ENCODE assay signal across 10 mouse cellular contexts in the genomic region with DNA sequence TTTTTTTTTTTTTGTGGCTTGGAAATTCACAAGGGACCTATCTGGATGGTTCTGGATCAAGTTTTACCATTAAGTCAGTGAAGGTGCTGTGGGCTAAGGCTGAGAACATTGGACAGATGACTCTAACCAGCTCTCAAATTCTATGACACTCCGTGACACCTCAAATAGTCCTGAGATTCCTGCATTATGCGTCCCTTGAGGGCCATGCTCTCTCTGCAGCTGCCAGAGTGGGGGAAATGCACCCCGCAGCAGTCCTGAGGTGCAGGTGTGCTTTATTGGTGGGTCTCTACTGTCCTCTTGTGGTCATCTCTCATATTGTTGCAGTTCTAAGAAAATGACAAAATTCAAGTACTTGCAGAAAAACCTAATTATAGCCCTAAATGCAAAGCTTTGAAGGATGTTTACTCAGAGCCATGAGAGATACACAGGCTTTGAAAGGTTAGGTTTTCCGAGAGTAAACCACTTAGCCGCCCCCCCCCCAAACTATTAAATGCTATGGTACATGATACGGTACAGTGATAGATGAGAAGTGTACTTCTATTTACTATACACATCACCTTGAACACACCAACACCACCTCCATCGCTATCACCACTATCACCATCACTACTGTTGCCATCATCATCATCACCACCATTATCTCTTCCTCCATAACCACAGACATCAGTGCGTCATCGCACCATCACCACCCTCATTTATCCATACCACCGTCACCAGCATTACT. TPM values are rescaled to one million over a fixed set of nuclear protein-coding genes. Genes with fewer than 3 reads are reported as not detected.
DNase-seq lines count a peak whose midpoint lies in the region; ATAC-seq and TF ChIP-seq lines count a peak whose summit lies in the region.
"Had no signal": no experiment of that assay in that cellular context is flagged by ENCODE, and none has a peak within 500 bp of the region (broad histone marks: within the 10 kb centered on the region; RNA-seq: fewer than 3 reads in every experiment).

No protein-coding gene starts in this region.

- H3K9me3 ChIP-seq in kidney, postnatal 0 days (replicated peaks; ENCODE audit: low read length): no peaks in the 10 kb centered on the region
- no peaks in the 10 kb centered on the region for H3K9me3 ChIP-seq in kidney, embryonic 16.5 days (ENCODE audit: low read length)
- H3K9me3 ChIP-seq in CH12.LX (replicated peaks; ENCODE audit: low read length): no peaks in the 10 kb centered on the region
- no peaks in the 10 kb centered on the region for H3K9me3 ChIP-seq in limb, embryonic 14.5 days (ENCODE audit: control insufficient read depth, low read length)
- H3K9me3 ChIP-seq: embryonic facial prominence, embryonic 12.5 days had no signal

- H3K27me3 ChIP-seq in kidney, postnatal 0 days (ENCODE audit: insufficient read depth, low read length): no peaks in the 10 kb centered on the region
- no peaks in the 10 kb centered on the region for H3K27me3 ChIP-seq in kidney, embryonic 16.5 days (ENCODE audit: insufficient read depth, low read length)
- H3K27me3 ChIP-seq in CH12.LX (replicated peaks): no peaks in the 10 kb centered on the region
- no peaks in the 10 kb centered on the region for H3K27me3 ChIP-seq in limb, embryonic 14.5 days (ENCODE audit: control insufficient read depth, insufficient read depth, low read length)
- H3K27me3 ChIP-seq: embryonic facial prominence, embryonic 12.5 days had no signal

- in situ Hi-C loops in CH12.LX (cut with MboI; ENCODE audit: low pct_ligation_motif_present, low pct_unique_long_range_greater_than_20kb, low sequenced_read_pairs): loop anchor here (25.0 kb wide), 1 partner anchor 450 kb away; no protein-coding TSS in a partner anchor

- no peak overlapping the region for H3K4me2 ChIP-seq in kidney, postnatal 0 days (ENCODE audit: low read length)
- H3K4me2 ChIP-seq in kidney, embryonic 16.5 days (replicated peaks; ENCODE audit: low read depth, low read length): no peak overlapping the region
- no peak overlapping the region for H3K4me2 ChIP-seq in CH12.LX (ENCODE audit: insufficient read depth, low read depth, poor library complexity, severe bottlenecking)
- no peak overlapping the region for H3K4me2 ChIP-seq in limb, embryonic 14.5 days (replicated peaks; ENCODE audit: low read depth, low read length, severe bottlenecking)
- H3K4me2 ChIP-seq: embryonic facial prominence, embryonic 12.5 days had no signal

- no peaks in the 10 kb centered on the region for H3K4me1 ChIP-seq in kidney, postnatal 0 days (replicated peaks; ENCODE audit: insufficient read depth, low read length)
- no peaks in the 10 kb centered on the region for H3K4me1 ChIP-seq in kidney, embryonic 16.5 days (ENCODE audit: insufficient read depth, low read length)
- peaks cover 3 to 8% of the 10 kb centered on the region in 2 experiments; a peak in 3 of 4 replicates for H3K4me1 ChIP-seq in CH12.LX (ENCODE audit: control insufficient read depth in 1 of 2, insufficient read depth in 2 of 2)
- H3K4me1 ChIP-seq in limb, embryonic 14.5 days (ENCODE audit: control insufficient read depth, insufficient read depth, low read length): no peaks in the 10 kb centered on the region
- H3K4me1 ChIP-seq: embryonic facial prominence, embryonic 12.5 days had no signal

- H3K36me3 ChIP-seq in kidney, postnatal 0 days (ENCODE audit: insufficient read depth, low read length): no peaks in the 10 kb centered on the region
- H3K36me3 ChIP-seq in kidney, embryonic 16.5 days (ENCODE audit: insufficient read depth, low read length): no peaks in the 10 kb centered on the region
- H3K36me3 ChIP-seq in CH12.LX (replicated peaks in 1 of 2; ENCODE audit: control insufficient read depth in 1 of 2, insufficient read depth in 1 of 2, low read length in 1 of 2): no peaks in the 10 kb centered on the region
- H3K36me3 ChIP-seq in limb, embryonic 14.5 days (ENCODE audit: control insufficient read depth, insufficient read depth, low read length): no peaks in the 10 kb centered on the region
- H3K36me3 ChIP-seq: embryonic facial prominence, embryonic 12.5 days had no signal

- no peak for TF ChIP-seq POLR2A in CH12.LX (IDR thresholded peaks at IDR 0.05; ENCODE audit: low read depth, low read length)
- TF ChIP-seq POLR2A in limb, embryonic 14.5 days (IDR thresholded peaks at IDR 0.05; ENCODE audit: borderline replicate concordance, extremely low read depth, insufficient read depth, insufficient read length): no peak

- H3K9ac ChIP-seq in kidney, postnatal 0 days (ENCODE audit: low read depth, low read length): no peak overlapping the region
- no peak overlapping the region for H3K9ac ChIP-seq in kidney, embryonic 16.5 days (replicated peaks; ENCODE audit: low read length)
- H3K9ac ChIP-seq in CH12.LX (ENCODE audit: insufficient read depth, low read depth): no peak overlapping the region
- H3K9ac ChIP-seq in limb, embryonic 14.5 days (ENCODE audit: low read depth, low read length, severe bottlenecking): no peak overlapping the region
- H3K9ac ChIP-seq: embryonic facial prominence, embryonic 12.5 days had no signal

- H3K27ac ChIP-seq in kidney, postnatal 0 days: no peak overlapping the region
- no peak overlapping the region for H3K27ac ChIP-seq in kidney, embryonic 16.5 days (ENCODE audit: low read length)
- no peak overlapping the region for H3K27ac ChIP-seq in CH12.LX (ENCODE audit: insufficient read depth, low read depth)
- no peak overlapping the region for H3K27ac ChIP-seq in limb, embryonic 14.5 days (replicated peaks; ENCODE audit: low read depth, low read length)
- H3K27ac ChIP-seq: embryonic facial prominence, embryonic 12.5 days had no signal

- no peak for ATAC-seq in kidney, postnatal 0 days (replicated peaks; ENCODE audit: low FRiP score, low read depth)
- no peak for ATAC-seq in kidney, embryonic 16.5 days (ENCODE audit: low FRiP score, low TSS enrichment)
- ATAC-seq in limb, embryonic 14.5 days (ENCODE audit: low FRiP score, low read depth): peak; percentile 60; the same call in 1 of the 2 replicates

- 55% methylated on average over 10 of the region's 10 CpGs for WGBS in kidney, postnatal 0 days
- 60% methylated on average over 10 of the region's 10 CpGs for WGBS in kidney, embryonic 16.5 days
- 53% methylated on average over 10 of the region's 10 CpGs for WGBS in limb, embryonic 14.5 days

- peak; percentile 94 for TF ChIP-seq RAD21 in CH12.LX (IDR thresholded peaks at IDR 0.05; ENCODE audit: low read depth, low read length)

- H3K79me2 ChIP-seq in CH12.LX (replicated peaks; ENCODE audit: control insufficient read depth, extremely low read depth, insufficient read depth, poor library complexity, severe bottlenecking): no peaks in the 10 kb centered on the region

- TF ChIP-seq EP300 in CH12.LX (IDR thresholded peaks at IDR 0.05; ENCODE audit: low read length): 0 out of 2 replicates have a peak, but pooled peaks have one; percentile 9

- dilution Hi-C loops in CH12.LX (cut with MboI; ENCODE audit: extremely low pct_ligation_motif_present, extremely low pct_unique_long_range_greater_than_20kb, low sequenced_read_pairs): no loop called here

- DNase-seq in kidney, postnatal 0 days (ENCODE audit: low spot score): peak; percentile 50
- peak; percentile 68 for DNase-seq in CH12.LX (ENCODE audit: extremely low read depth)
- peak; percentile 52 for DNase-seq in embryo, embryonic 10.5 days (ENCODE audit: low spot score)
- DNase-seq in limb, embryonic 14.5 days (ENCODE audit: low spot score): peak; percentile 28
- peak; percentile 44 for DNase-seq in thymus, postnatal 14 days
- no peak for DNase-seq in urinary bladder, adult 2 months (ENCODE audit: low spot score)
- no peak for DNase-seq in urinary bladder, adult 18-20 months (ENCODE audit: low spot score in 2 of 2)

- peak; percentile 76 for TF ChIP-seq CTCF in kidney, postnatal 0 days (IDR thresholded peaks at IDR 0.05; ENCODE audit: low read depth)
- peak; percentile 89 to 96 for TF ChIP-seq CTCF in CH12.LX (conservative IDR thresholded peaks at IDR 0.05 in 1 of 2, IDR thresholded peaks at IDR 0.05 in 1 of 2; ENCODE audit: low read depth in 2 of 2, low read length in 2 of 2)

- no peak overlapping the region for H3K4me3 ChIP-seq in kidney, postnatal 0 days (replicated peaks; ENCODE audit: low read depth, low read length)
- H3K4me3 ChIP-seq in kidney, embryonic 16.5 days (ENCODE audit: low read length): no peak overlapping the region
- no peak overlapping the region for H3K4me3 ChIP-seq in CH12.LX (replicated peaks in 1 of 3; ENCODE audit: low read depth in 2 of 3, low read length in 2 of 3, poor library complexity in 1 of 3)
- H3K4me3 ChIP-seq in limb, embryonic 14.5 days (replicated peaks; ENCODE audit: low read length): no peak overlapping the region
- H3K4me3 ChIP-seq: embryonic facial prominence, embryonic 12.5 days had no signal

TF ChIP-seq in CH12.LX, 34 proteins besides CTCF, POLR2A, EP300 and RAD21 (continues in another document):
- no peak for TF ChIP-seq ZKSCAN1 (IDR thresholded peaks at IDR 0.05; ENCODE audit: borderline replicate concordance, low read depth, low read length)
- TF ChIP-seq MEF2A (IDR thresholded peaks at IDR 0.05; ENCODE audit: borderline replicate concordance, low read depth, low read length): 0 out of 2 replicates have a peak, but pooled peaks have one; percentile 35
- TF ChIP-seq KAT2A (IDR thresholded peaks at IDR 0.05; ENCODE audit: insufficient replicate concordance, low read length): no peak
- no peak for TF ChIP-seq UBTF (IDR thresholded peaks at IDR 0.05; ENCODE audit: low read depth, low read length)
- TF ChIP-seq NELFE (IDR thresholded peaks at IDR 0.05; ENCODE audit: low read depth, low read length): 0 out of 2 replicates have a peak, but pooled peaks have one; percentile 20

RNA-seq across cellular contexts. Expression of gene Tmed3, which starts 17.2 kb away (rescaled TPM):
- 96.9 and 104 TPM in 2 replicates for polyA plus RNA-seq in kidney, postnatal 0 days (2015; fragmentation: Nextera tagmentation; extraction: Ambion mirVana)
- 102 and 112 TPM in 2 replicates for polyA plus RNA-seq in kidney, embryonic 16.5 days (2015; fragmentation: Nextera tagmentation; extraction: Ambion mirVana)
- total RNA-seq in CH12.LX (2012; rRNA removed) (71.5 and 84.0 TPM in 2 replicates), CH12.LX (2014; rRNA removed) (76.9 and 80.9 TPM in 2 replicates)
- polyA plus RNA-seq in CH12.LX (2012; ENCODE audit: insufficient read length, low read depth): 55.0 and 55.4 TPM in 2 replicates
- 111 and 123 TPM in 2 replicates for polyA plus RNA-seq in limb, embryonic 14.5 days (2012; rRNA removed)
- polyA plus RNA-seq in limb, embryonic 14.5 days (2014; fragmentation: Nextera tagmentation; extraction: Ambion mirVana): 152 and 173 TPM in 2 replicates
- polyA plus RNA-seq in urinary bladder, adult 2 months (2012; rRNA removed): 132 and 133 TPM in 2 replicates

RNA-seq across cellular contexts. Expression of gene Ankrd34c, which starts 50.6 kb away (rescaled TPM):
- not detected in 2 replicates for polyA plus RNA-seq in kidney, postnatal 0 days (2015; fragmentation: Nextera tagmentation; extraction: Ambion mirVana)
- polyA plus RNA-seq in kidney, embryonic 16.5 days (2015; fragmentation: Nextera tagmentation; extraction: Ambion mirVana): not detected in 2 replicates
- total RNA-seq in CH12.LX (2012; rRNA removed): not detected in 2 replicates
- total RNA-seq in CH12.LX (2014; rRNA removed): not detected in 2 replicates
- polyA plus RNA-seq in CH12.LX (2012; ENCODE audit: insufficient read length, low read depth): not detected in 2 replicates
- polyA plus RNA-seq in limb, embryonic 14.5 days (2012; rRNA removed): 0.01 TPM in 1 of 2 replicates, not detected in the other
- polyA plus RNA-seq in limb, embryonic 14.5 days (2014; fragmentation: Nextera tagmentation; extraction: Ambion mirVana): not detected in 2 replicates
- 0.01 and 0.06 TPM in 2 replicates for polyA plus RNA-seq in urinary bladder, adult 2 months (2012; rRNA removed)
- polyA plus RNA-seq: liver, embryonic 16.5 days had no signal

Comparison
In these comparisons a context has a peak if more than half of its experiments do, and no peak if none do; other contexts are left out.
1. DNase-seq: peak in kidney, postnatal 0 days (single experiment), CH12.LX (single experiment), embryo, embryonic 10.5 days (single experiment), limb, embryonic 14.5 days (single experiment) and thymus, postnatal 14 days (single experiment); none in urinary bladder, adult 2 months (single experiment) and urinary bladder, adult 18-20 months (0 of 2).